Mouse (Mus musculus) megakaryocyte-erythroid progenitor cell, adult 5 weeks (primary cell): ENCODE measurements around the gene Hrnr. TPM values are rescaled to one million over a fixed set of nuclear protein-coding genes. Genes with fewer than 3 reads are reported as not detected.

Source experiments
- polyA plus RNA-seq: library from polyadenylated mRNA; stranded (reverse); fragments of >175 nt; gene quantifications from 2 replicates; pipeline ENCODE4 v1.2.3, GENCODE M21; 2012

Gene Hrnr
- not detected in 2 replicates for polyA plus RNA-seq

GRCm38 (mm10) chr3:93319449-93319848, at the start of gene Hrnr:
Hrnr (plus strand) TSS chr3:93319749.

DNA sequence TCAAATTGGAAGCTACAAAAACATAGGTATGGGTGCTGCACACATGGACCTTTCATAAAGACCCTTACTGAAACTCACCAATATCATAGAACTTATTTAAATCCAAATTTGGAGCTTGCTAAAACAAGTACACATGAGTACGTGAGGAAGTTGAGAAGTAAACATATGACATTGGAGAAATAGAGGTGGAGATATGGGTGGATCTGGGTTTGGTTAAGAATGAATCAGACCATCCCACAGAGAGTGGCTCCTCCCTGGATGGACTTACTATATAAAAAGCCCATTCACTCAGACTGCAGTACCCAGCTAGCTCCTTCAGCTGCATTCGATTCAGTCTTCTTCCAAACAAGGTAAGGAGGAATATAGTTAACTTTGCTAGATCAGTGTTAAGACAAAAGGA, 46.3 kb upstream of the Hrnr start, which contains the start of gene Flg:
Gene Flg, plus strand, starts transcription at position 301 of the 400 bp plus-strand sequence.

Other genes with a start within 250 kb of the Hrnr start
- gene Crnn, start 175.0 kb upstream of the Hrnr start, polyA plus RNA-seq: not detected in 2 replicates
- gene Flg2, start 122.5 kb upstream of the Hrnr start, polyA plus RNA-seq: not detected in 2 replicates
- 0.18 TPM in 1 of 2 replicates, not detected in the other for gene Flg, start 46.2 kb upstream of the Hrnr start, polyA plus RNA-seq
- 0.01 TPM in 1 of 2 replicates, not detected in the other for gene Rptn, start 74.0 kb downstream of the Hrnr start, polyA plus RNA-seq
- gene Tchh, start 122.6 kb downstream of the Hrnr start, polyA plus RNA-seq: 0.28 and 0.43 TPM in 2 replicates
- not detected in 2 replicates for gene Tchhl1, start 149.0 kb downstream of the Hrnr start, polyA plus RNA-seq
- gene S100a11, start 200.7 kb downstream of the Hrnr start, polyA plus RNA-seq: 119 and 171 TPM in 2 replicates
- 50.6 and 60.4 TPM in 2 replicates for gene S100a10, start 235.3 kb downstream of the Hrnr start, polyA plus RNA-seq